Mouse (Mus musculus) spleen, adult 2 months (tissue): ENCODE measurements at regions not wholly inside any gene's neighbourhood (a gene's known extent, or its start where the extent isn't known, plus 50 kb on each side); places are given as distances from the start of the nearest gene placed in this dataset.

Experiments used
- CTCF ChIP-seq: fragments of 200-500 bp; IDR thresholded peaks from 2 replicates; pipeline ENCODE4 v1.5.1; 2011; ENCODE audit warnings: mild to moderate bottlenecking, inconsistent platforms; ENCODE audit not compliant: insufficient read depth, insufficient read length, insufficient replicate concordance; ENCODE audit errors: extremely low read depth
- POLR2A ChIP-seq: fragments of 200-500 bp; IDR thresholded peaks from 2 replicates; pipeline ENCODE4 v1.6.1; 2011; ENCODE audit warnings: low read depth, low read length, inconsistent platforms

DNA sequence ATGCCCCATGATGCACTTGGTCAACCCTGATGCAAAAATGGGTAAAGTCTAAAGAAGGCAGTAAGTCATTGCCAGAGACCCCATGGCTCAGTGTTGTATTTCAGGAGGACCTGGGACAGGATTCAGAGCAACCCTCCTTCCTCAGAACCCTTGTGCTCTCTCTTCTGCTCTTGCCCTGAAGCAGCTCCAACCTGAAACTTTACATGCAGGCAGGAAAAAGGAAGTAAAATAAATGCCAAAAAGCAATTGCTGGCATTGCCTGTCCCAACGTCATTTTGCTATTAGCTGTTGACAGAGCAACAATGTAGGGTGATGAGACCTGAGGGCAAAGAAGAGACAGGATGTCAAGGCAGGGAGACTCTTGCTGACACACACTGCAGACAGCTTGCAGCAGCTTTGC is 121.7 kb upstream of the Crim1 start:
- TF ChIP-seq CTCF (no peak), POLR2A (no peak)
